Mouse (Mus musculus) skeletal muscle tissue, adult 2 months (tissue): Measurements from ENCODE around the gene Ddr1.
A peak's percentile ranks its signal among the peaks of the same experiment; 100 is the strongest.

Source experiments
- DNase-seq: peaks from one replicate; pipeline ENCODE4 v3.0.0-alpha.2; 2012; ENCODE audit warnings: low read depth, low spot score

The Ddr1 gene

GRCm38 (mm10) chr17:35721676-35722075 lies 17.3 kb upstream of the Ddr1 start:
- no peak for DNase-seq

- no peak for DNase-seq
Measured at GRCm38 (mm10) chr17:35720340-35720727, 15.9 kb upstream of the Ddr1 start.

- no peak for DNase-seq
Measured at GRCm38 (mm10) chr17:35719616-35720339, 15.4 kb upstream of the Ddr1 start.

GRCm38 (mm10) chr17:35717080-35717479 lies 12.7 kb upstream of the Ddr1 start:
- no peak for DNase-seq

- DNase-seq, result no peak
Measured at GRCm38 (mm10) chr17:35716114-35716513, 11.7 kb upstream of the Ddr1 start.

- DNase-seq, result no peak
Measured at GRCm38 (mm10) chr17:35710705-35711347, 6.4 kb upstream of the Ddr1 start.

- no peak for DNase-seq
Measured at GRCm38 (mm10) chr17:35708611-35709010, 4.2 kb upstream of the Ddr1 start.

GRCm38 (mm10) chr17:35707929-35708328 lies 3.5 kb upstream of the Ddr1 start:
- DNase-seq, result no peak

GRCm38 (mm10) chr17:35705836-35706235 lies 1.4 kb upstream of the Ddr1 start:
- no peak for DNase-seq

GRCm38 (mm10) chr17:35703751-35704271 lies 610 bp downstream of the Ddr1 start:
- DNase-seq, result no peak

- DNase-seq, result no peak
Measured at GRCm38 (mm10) chr17:35703065-35703464, 1.4 kb downstream of the Ddr1 start.

GRCm38 (mm10) chr17:35702605-35703004 lies 1.8 kb downstream of the Ddr1 start:
- no peak for DNase-seq

- DNase-seq, result no peak
Measured at GRCm38 (mm10) chr17:35701978-35702461, 2.4 kb downstream of the Ddr1 start.

- DNase-seq, result peak; percentile 50
Measured at GRCm38 (mm10) chr17:35701203-35701977, 3.0 kb downstream of the Ddr1 start.

- peak; percentile 79 for DNase-seq
Measured at GRCm38 (mm10) chr17:35700371-35700961, 4.0 kb downstream of the Ddr1 start.

GRCm38 (mm10) chr17:35699919-35700318 lies 4.5 kb downstream of the Ddr1 start:
- peak; percentile 88 for DNase-seq

- DNase-seq, result no peak
Measured at GRCm38 (mm10) chr17:35698501-35698883, 5.9 kb downstream of the Ddr1 start.

GRCm38 (mm10) chr17:35697759-35698500 lies 6.5 kb downstream of the Ddr1 start:
- no peak for DNase-seq

GRCm38 (mm10) chr17:35697429-35697758 lies 7.0 kb downstream of the Ddr1 start:
- DNase-seq, result no peak

- DNase-seq, result no peak
Measured at GRCm38 (mm10) chr17:35696691-35697090, 7.7 kb downstream of the Ddr1 start.

GRCm38 (mm10) chr17:35695289-35695688 lies 9.1 kb downstream of the Ddr1 start:
- no peak for DNase-seq
